Mouse (Mus musculus) ovary, adult 18-20 months (tissue): ENCODE measurements around the gene Apex1.
"Not testable (repeated sequence)": the region's sequence is repeated elsewhere in the genome, so short reads cannot be mapped to it uniquely, and the experiment has no call there.

Experiments used
- DNase-seq: peaks from one replicate; pipeline ENCODE4 v3.0.0; 2022; ENCODE audit warnings: low spot score, mixed read lengths

Gene Apex1

GRCm38 (mm10) chr14:50969558-50970544, 45.1 kb downstream of the Apex1 start:
- DNase-seq: peak; percentile 9

- no peak for DNase-seq
Measured at GRCm38 (mm10) chr14:50970822-50971221, 46.1 kb downstream of the Apex1 start.

GRCm38 (mm10) chr14:50973054-50973453, 48.3 kb downstream of the Apex1 start:
- not testable (repeated sequence) for DNase-seq

DNA sequence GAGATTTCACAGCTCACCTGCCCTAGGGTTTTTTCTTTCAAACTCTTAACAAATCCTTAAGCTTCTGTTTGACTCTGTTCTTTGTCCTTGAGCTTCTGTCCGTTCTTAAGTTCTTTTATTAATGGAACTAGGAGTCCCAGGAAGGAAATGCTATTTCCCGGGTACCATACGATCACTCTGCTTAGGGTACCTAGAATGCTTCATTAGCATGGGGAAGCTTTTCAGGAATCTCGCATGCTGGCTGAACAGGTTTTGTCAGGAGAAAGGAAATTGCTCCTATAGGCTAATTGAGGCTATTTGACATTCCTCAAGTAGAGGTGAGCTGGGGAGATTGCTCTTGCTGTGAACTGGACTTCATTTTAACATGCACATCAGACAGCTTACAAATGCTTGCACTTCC, 48.9 kb downstream of the Apex1 start:
- DNase-seq: no peak

DNA sequence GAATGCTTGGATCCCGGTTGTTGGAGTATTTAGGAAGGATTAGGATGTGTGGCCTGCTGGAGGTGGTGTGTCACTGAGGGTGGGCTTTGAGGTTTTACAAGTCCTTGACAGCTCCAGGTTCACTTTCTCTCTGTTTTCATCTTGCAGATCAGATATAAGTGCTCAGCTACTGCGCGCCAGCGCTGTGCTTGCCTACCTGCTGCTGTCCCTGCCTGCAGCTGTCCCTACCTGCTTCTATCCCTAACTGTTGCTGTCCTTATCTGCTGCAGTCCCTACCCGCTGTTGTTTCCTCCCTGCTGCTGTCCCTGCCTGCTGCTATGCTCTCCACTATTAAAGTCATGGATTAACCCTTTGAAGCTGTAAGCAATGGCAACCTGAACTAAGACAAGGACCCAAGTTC, 50.2 kb downstream of the Apex1 start:
- DNase-seq: no peak

GRCm38 (mm10) chr14:50976674-50977073, 51.9 kb downstream of the Apex1 start:
- no peak for DNase-seq
